Mouse (Mus musculus) gastrocnemius, adult 8-10 months (tissue): Measurements from ENCODE around the gene Dhh. TPM values are rescaled to one million over a fixed set of nuclear protein-coding genes. Genes with fewer than 3 reads are reported as not detected.

Experiments
- DNase-seq, 2 experiments: peaks; one replicate each; pipeline ENCODE4 v3.0.0; 2022; ENCODE audit warnings: low spot score in 2 of 2
- total RNA-seq, 4 experiments: library from RNA; stranded (reverse); gene quantifications; 2 replicates each; pipeline ENCODE4 v1.2.4; 2022

The Dhh gene
- total RNA-seq, 4 experiments from 2014 or later, result 0.19 to 1.0 (median 0.49) TPM

- no peak for DNase-seq
Observed at GRCm38 (mm10) chr15:98877331-98877730, 21.0 kb downstream of the Dhh start.

- peak; percentile 91 to 93 for DNase-seq
Observed at GRCm38 (mm10) chr15:98871916-98872888, 26.1 kb downstream of the Dhh start.

GRCm38 (mm10) chr15:98871070-98871915 is 27.0 kb downstream of the Dhh start, which contains the start of gene Kmt2d:
Kmt2d (minus strand) TSS chr15:98871204.
- DNase-seq, result no peak

- DNase-seq, result peak in 1 of 2 experiments; percentile 60
Observed at GRCm38 (mm10) chr15:98870179-98871069, 27.9 kb downstream of the Dhh start.

- no peak for DNase-seq
Observed at GRCm38 (mm10) chr15:98869342-98870178, 28.8 kb downstream of the Dhh start.

GRCm38 (mm10) chr15:98868346-98869063 is 29.8 kb downstream of the Dhh start:
- no peak for DNase-seq

GRCm38 (mm10) chr15:98867321-98867720 is 31.0 kb downstream of the Dhh start:
- DNase-seq, result peak in 1 of 2 experiments; percentile 32

- no peak for DNase-seq
Observed at GRCm38 (mm10) chr15:98866501-98866900, 31.8 kb downstream of the Dhh start.

- no peak for DNase-seq
Observed at GRCm38 (mm10) chr15:98865771-98866170, 32.6 kb downstream of the Dhh start.

GRCm38 (mm10) chr15:98864951-98865350 is 33.4 kb downstream of the Dhh start:
- no peak for DNase-seq

- DNase-seq, result no peak
Observed at GRCm38 (mm10) chr15:98863451-98863958, 34.8 kb downstream of the Dhh start.

- no peak for DNase-seq
Observed at GRCm38 (mm10) chr15:98861701-98862410, 36.5 kb downstream of the Dhh start.

- DNase-seq, result no peak
Observed at GRCm38 (mm10) chr15:98860921-98861320, 37.4 kb downstream of the Dhh start.

- no peak for DNase-seq
Observed at GRCm38 (mm10) chr15:98859319-98860043, 38.9 kb downstream of the Dhh start.

GRCm38 (mm10) chr15:98854214-98854613 is 44.1 kb downstream of the Dhh start:
- DNase-seq, result no peak

GRCm38 (mm10) chr15:98853161-98853937 is 45.0 kb downstream of the Dhh start:
- DNase-seq, result no peak

GRCm38 (mm10) chr15:98852733-98853132 is 45.6 kb downstream of the Dhh start:
- DNase-seq, result no peak
